Mouse (Mus musculus) kidney, embryonic 16.5 days (tissue): ENCODE measurements around the gene Bcdin3d. TPM values are rescaled to one million over a fixed set of nuclear protein-coding genes. Genes with fewer than 3 reads are reported as not detected.
A peak's percentile ranks its signal among the peaks of the same experiment; 100 is the strongest.

ENCODE experiments used
- ATAC-seq: fragments of 200-750 bp; cut with Nextera tagmentation; 2 replicates; pipeline ENCODE4 v1.8.0; 2017; ENCODE audit warnings: moderate TSS enrichment; ENCODE audit not compliant: low FRiP score, low TSS enrichment
- H3K27ac ChIP-seq: fragments of 300-500 bp; sonication (generic); 2 replicates; pipeline ENCODE4 v1.5.1; 2014; ENCODE audit warnings: low read length
- H3K27me3 ChIP-seq: fragments of 300-500 bp; sonication (generic); 2 replicates; pipeline ENCODE4 v1.6.1; 2014; ENCODE audit warnings: low read length, control low read depth, mixed read lengths; ENCODE audit not compliant: insufficient read depth
- H3K36me3 ChIP-seq: fragments of 300-500 bp; sonication (generic); 2 replicates; pipeline ENCODE4 v1.6.1; 2014; ENCODE audit warnings: low read length, control low read depth, mixed read lengths; ENCODE audit not compliant: insufficient read depth
- H3K4me1 ChIP-seq: fragments of 300-500 bp; sonication (generic); 2 replicates; pipeline ENCODE4 v1.6.1; 2014; ENCODE audit warnings: low read length, control low read depth, mixed read lengths; ENCODE audit not compliant: insufficient read depth
- H3K4me2 ChIP-seq: fragments of 300-500 bp; sonication (generic); replicated peaks from 2 replicates; pipeline ENCODE4 v1.6.1; 2014; ENCODE audit warnings: low read depth, low read length
- H3K4me3 ChIP-seq: fragments of 300-500 bp; sonication (generic); 2 replicates; pipeline ENCODE4 v1.5.1; 2014; ENCODE audit warnings: mild to moderate bottlenecking, low read length
- H3K9ac ChIP-seq: fragments of 300-500 bp; sonication (generic); replicated peaks from 2 replicates; pipeline ENCODE4 v1.6.1; 2014; ENCODE audit warnings: low read length
- H3K9me3 ChIP-seq: fragments of 300-500 bp; sonication (generic); 2 replicates; pipeline ENCODE4 v1.6.1; 2016; ENCODE audit warnings: low read length, control low read depth
- WGBS: fragments of 180-500 bp; shearing (Covaris S2); extraction: QIAGEN DNeasy Blood & Tissue Kit; methylation state at CpG from one replicate; pipeline ENCODE4 v1.1.7; 2014; 5-methylcytosine and 5-hydroxymethylcytosine counted together
- polyA plus RNA-seq: library from polyadenylated mRNA; unstranded; fragments of >200 nt; fragmentation: Nextera tagmentation; extraction: Ambion mirVana; gene quantifications from 2 replicates; pipeline ENCODE4 v1.2.1, GENCODE M21; 2015

Gene Bcdin3d
- 16.8 and 18.2 TPM in 2 replicates for polyA plus RNA-seq

DNA sequence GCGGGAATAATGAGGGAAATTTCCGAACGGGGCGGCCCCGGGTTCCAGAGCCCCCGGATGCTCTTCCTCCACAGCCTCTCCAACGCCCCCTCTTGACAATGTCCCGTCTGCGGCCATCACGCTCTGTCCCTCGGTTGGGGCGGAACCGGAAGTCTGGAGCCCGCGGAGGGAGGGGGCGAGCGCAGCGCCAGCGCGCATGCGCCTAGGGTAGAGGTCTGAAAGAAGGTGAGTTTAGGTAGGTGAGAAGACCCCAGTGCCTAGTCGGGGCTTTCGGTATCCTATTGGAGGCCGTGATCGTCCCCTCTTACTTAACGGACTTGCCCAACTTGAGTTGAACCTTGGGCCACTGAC lies at the start of gene Bcdin3d:
TSS of gene Bcdin3d (minus strand) at position 155 of the 351 bp plus-strand sequence.
- Histone ChIP-seq H3K36me3 (peaks cover 8% of the 10 kb centered on the region), H3K4me2 (peak within 1 kb of the TSS; percentile 85), H3K4me3 (peak within 1 kb of the TSS; percentile 92), H3K27me3 (no peaks in the 10 kb centered on the region), H3K4me1 (peaks cover 14% of the 10 kb centered on the region), H3K9me3 (no peaks in the 10 kb centered on the region), H3K9ac (peak within 1 kb of the TSS; percentile 96), H3K27ac (peak within 1 kb of the TSS; percentile 96)
- WGBS, result under 1% methylated on average over 26 of the region's 26 CpGs
- peak; percentile 90 for ATAC-seq

DNA sequence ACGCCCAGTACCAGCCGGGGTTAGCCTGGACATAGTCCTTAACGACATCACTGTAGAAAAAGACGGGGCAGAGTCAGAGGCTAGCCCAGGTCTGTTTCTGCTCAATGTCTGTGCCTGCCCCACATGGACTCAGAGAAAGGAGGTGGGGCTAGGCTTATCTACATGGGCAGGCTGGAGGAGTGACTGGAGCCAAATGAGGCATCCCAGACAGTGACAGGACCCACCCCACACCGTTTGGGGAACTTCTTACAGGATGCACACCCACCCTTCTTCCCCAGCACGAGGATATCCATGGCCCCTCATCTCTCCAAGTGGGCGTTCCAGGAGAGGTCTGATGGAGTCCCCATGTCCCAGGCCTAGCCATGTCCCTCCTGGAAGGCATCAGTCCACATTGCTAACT lies 45.8 kb upstream of the Bcdin3d start:
- no peak for ATAC-seq
- WGBS, result 77% methylated on average over 7 of the region's 7 CpGs
- H3K4me1 ChIP-seq, result 0 out of 2 replicates have a peak, but pooled peaks cover 3% of the 10 kb centered on the region
- no peaks in the 10 kb centered on the region for H3K9me3 ChIP-seq
- no peaks in the 10 kb centered on the region for H3K36me3 ChIP-seq
- no peaks in the 10 kb centered on the region for H3K27me3 ChIP-seq
- no peak overlapping the region for H3K4me3 ChIP-seq
- no peak overlapping the region for H3K9ac ChIP-seq
- H3K27ac ChIP-seq, result no peak overlapping the region
- no peak overlapping the region for H3K4me2 ChIP-seq

DNA sequence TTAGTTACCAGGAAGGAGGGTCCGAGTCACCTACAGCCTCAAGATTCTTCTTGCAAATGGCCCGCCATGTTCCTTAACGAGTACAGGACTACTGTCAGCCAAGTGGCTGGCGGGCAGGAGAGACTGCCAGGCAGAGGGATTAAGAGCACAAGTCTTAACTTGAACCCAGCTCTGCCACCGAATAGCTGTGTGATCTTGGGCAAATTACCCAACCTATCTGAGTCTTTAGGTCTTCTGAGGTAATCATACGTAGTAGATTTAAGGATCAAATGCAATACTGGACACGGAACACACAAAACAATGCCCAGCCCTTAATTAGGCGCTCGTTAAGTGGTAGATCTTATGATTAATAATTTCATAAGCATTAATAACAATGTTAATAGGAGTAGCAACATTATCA lies 45.1 kb upstream of the Bcdin3d start:
- Histone ChIP-seq H3K9ac (no peak overlapping the region), H3K27me3 (no peaks in the 10 kb centered on the region), H3K36me3 (no peaks in the 10 kb centered on the region), H3K27ac (no peak overlapping the region), H3K9me3 (no peaks in the 10 kb centered on the region), H3K4me2 (no peak overlapping the region), H3K4me3 (no peak overlapping the region), H3K4me1 (0 out of 2 replicates have a peak, but pooled peaks cover 3% of the 10 kb centered on the region)
- WGBS, result 95% methylated on average over 9 of the region's 9 CpGs
- ATAC-seq, result no peak

DNA sequence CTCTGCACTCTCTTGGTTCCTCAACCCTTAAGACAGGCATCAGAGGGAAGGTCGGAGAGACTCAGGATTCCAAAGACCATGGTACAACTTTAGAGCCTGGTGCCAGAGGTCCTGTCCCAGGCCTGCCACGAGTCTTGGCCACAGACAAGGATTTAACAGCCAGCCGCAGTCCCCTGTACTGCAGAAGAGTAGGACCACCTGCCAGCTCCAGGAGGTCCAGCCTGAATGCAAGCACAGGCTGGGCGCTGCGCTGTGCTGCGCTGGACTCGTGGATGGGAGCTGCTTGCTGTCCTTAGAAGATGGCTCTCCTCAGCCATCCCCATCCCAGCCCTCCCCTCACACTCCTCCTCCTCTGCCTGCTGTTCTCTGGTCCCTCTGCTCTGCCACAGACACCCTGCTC lies 43.2 kb upstream of the Bcdin3d start:
- Histone ChIP-seq H3K9me3 (no peaks in the 10 kb centered on the region), H3K27ac (no peak overlapping the region), H3K27me3 (no peaks in the 10 kb centered on the region), H3K9ac (no peak overlapping the region), H3K4me3 (no peak overlapping the region), H3K4me1 (0 out of 2 replicates have a peak, but pooled peaks cover 3% of the 10 kb centered on the region), H3K4me2 (no peak overlapping the region), H3K36me3 (no peaks in the 10 kb centered on the region)
- ATAC-seq, result no peak
- 66% methylated on average over 7 of the region's 7 CpGs for WGBS

DNA sequence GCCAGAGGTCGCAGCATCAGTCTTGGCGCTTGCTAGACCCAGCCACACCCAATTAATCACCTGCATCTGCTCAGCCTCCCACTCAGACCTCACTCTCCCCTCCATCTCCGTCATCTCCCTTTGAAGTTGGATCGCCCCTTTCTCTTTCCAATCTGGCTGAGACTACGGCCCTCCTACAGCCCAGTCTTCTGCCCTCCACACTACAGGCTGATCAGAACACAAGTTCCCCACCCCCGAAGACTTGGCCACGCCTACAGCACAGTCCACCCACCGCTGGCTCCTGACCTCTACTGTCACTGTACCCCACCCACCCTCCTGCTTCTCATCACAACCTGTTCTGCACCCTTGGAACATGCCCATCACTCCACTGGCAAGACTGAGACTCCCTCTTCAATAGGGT lies 42.2 kb upstream of the Bcdin3d start:
- H3K9me3 ChIP-seq, result no peaks in the 10 kb centered on the region
- 29% methylated on average over 8 of the region's 8 CpGs for WGBS

DNA sequence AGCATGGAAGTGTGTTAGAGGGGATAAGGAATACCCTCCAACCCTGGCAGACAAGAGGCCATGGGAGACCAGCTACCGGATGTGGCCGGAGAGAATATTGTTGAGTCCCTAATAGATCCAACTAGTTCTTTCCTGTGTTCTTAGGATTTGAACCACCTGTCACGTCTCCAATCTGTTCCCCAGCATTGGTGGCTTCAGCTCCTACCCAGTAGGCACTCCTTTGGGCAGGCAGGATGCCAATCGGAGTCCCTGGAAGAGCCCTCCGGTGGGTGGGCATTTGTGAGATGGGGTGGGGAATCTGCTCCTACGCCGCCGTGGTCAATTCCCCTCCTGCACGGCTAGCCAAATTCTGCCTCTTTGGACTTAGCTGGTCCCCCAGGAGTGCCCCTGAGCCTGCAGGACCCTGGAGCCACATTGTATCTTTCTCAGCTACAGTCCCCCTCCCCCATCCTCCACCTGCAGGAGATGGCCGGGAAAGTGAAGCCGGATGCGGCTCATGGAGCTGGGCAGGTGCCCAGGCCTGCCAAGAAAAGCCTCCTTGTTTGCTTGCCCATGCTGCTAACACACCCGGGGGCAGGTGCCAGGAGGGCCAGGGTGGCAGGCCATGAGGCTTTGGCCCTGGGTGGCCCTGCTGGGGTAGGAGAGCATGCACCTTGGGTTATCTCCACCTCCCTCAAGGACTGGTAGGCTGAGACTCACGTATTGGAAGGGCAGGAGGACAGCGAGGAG lies 37.4 kb upstream of the Bcdin3d start:
- WGBS, result 79% methylated on average over 15 of the region's 15 CpGs
- Histone ChIP-seq H3K4me2 (no peak overlapping the region), H3K4me1 (0 out of 2 replicates have a peak, but pooled peaks cover 3% of the 10 kb centered on the region), H3K9me3 (no peaks in the 10 kb centered on the region), H3K36me3 (no peaks in the 10 kb centered on the region), H3K9ac (no peak overlapping the region), H3K4me3 (no peak overlapping the region), H3K27ac (no peak overlapping the region), H3K27me3 (no peaks in the 10 kb centered on the region)
- ATAC-seq, result no peak

More for the DNA sequence above, 42.2 kb upstream of the Bcdin3d start:
- no peak for ATAC-seq
- Histone ChIP-seq H3K4me3 (no peak overlapping the region), H3K4me1 (0 out of 2 replicates have a peak, but pooled peaks cover 3% of the 10 kb centered on the region), H3K4me2 (no peak overlapping the region), H3K27me3 (no peaks in the 10 kb centered on the region), H3K27ac (no peak overlapping the region), H3K9ac (no peak overlapping the region), H3K36me3 (no peaks in the 10 kb centered on the region)

DNA sequence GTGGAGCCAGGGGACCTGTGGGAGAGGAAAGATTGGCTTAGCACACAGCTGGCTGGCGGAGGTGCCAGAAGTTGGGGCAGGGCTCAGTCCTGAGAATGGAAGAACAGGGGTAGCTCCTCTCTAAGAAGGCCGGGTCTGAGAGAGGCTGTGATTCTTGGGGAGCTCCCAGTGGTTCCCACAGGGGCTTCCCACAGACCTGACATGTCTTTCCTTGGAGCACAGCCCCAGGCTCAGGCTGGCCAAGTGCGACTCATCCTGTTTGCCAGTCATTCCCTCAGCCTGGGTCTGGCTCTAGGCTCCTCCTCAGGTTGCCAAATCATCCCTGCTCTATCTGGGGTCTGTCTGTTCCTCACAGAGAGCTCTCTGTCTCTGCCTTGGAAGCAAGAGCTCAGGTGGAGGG lies 36.1 kb upstream of the Bcdin3d start:
- Histone ChIP-seq H3K4me1 (peaks cover 8% of the 10 kb centered on the region; the same call in 1 of the 2 replicates), H3K36me3 (no peaks in the 10 kb centered on the region), H3K27ac (no peak overlapping the region), H3K27me3 (no peaks in the 10 kb centered on the region), H3K4me3 (no peak overlapping the region), H3K9me3 (no peaks in the 10 kb centered on the region), H3K4me2 (no peak overlapping the region), H3K9ac (no peak overlapping the region)
- no peak for ATAC-seq
- 81% methylated on average over 3 of the region's 3 CpGs for WGBS

DNA sequence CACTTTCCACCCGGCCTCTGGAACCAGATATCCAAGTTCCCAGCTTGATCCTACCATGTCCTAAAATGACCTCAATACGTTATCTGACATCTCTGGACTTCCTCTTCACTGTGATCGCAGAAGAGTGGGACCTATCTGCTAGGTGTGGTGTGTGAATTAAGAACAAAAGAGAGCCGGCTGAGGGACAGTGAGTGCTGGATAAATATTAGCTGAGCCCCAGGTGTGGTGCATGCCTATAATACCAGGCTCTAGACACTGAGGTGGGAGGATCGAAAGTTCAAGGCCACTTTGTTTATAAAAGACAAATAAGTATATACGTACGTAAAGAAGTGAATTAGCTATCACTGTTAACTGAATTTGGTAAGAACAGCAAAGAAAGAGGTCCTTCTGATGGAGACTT lies 35.3 kb upstream of the Bcdin3d start:
- no peak for ATAC-seq
- Histone ChIP-seq H3K4me2 (no peak overlapping the region), H3K4me1 (peaks cover 16% of the 10 kb centered on the region), H3K4me3 (no peak overlapping the region), H3K9ac (no peak overlapping the region), H3K9me3 (no peaks in the 10 kb centered on the region), H3K27me3 (no peaks in the 10 kb centered on the region), H3K36me3 (no peaks in the 10 kb centered on the region), H3K27ac (no peak overlapping the region)
- WGBS, result 78% methylated on average over 7 of the region's 7 CpGs

DNA sequence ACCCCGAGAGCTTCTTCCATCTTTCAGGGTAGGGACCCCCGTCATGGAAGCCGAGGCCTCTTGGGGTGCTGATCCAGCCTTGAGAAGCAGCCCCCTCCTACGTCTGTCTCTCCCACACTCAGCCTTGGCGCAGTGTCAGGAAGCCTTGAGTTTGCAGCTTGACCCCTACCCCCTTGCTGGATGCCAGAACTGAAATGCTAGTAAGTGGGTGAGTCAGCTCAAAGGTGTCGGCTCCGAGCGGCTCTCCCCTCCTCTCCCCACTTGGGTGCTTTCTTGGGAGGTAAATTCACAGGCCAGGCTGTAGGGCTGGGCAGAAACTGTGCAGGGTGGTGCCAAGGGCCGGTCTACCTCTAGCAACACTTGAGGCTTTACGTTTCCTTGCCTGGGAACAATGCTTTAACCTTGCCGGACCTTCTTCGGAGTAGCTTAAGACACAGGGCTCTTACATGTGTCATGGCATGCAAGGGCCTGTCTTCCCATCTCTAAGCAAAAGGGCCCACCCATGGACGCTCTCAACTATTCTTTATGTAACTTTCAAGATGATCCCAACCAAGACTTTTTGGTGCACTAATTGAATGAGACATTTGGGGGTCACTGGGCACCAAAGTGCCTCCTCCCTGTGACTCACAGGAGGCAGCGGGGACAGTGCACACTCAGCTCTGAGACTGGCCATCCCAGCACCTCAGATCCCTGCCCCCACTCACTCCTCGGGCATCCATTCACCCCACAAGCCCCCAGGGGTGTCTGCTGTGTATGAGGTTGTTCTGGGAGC lies 31.0 kb upstream of the Bcdin3d start:
- ATAC-seq, result peak; percentile 31; the same call in 1 of the 2 replicates
- no peak overlapping the region for H3K4me2 ChIP-seq
- H3K4me3 ChIP-seq, result no peak overlapping the region
- 52% methylated on average over 15 of the region's 15 CpGs for WGBS
- H3K9me3 ChIP-seq, result no peaks in the 10 kb centered on the region
- no peak overlapping the region for H3K27ac ChIP-seq
- no peaks in the 10 kb centered on the region for H3K27me3 ChIP-seq
- no peak overlapping the region for H3K9ac ChIP-seq
- peaks cover 56% of the 10 kb centered on the region for H3K4me1 ChIP-seq
- no peaks in the 10 kb centered on the region for H3K36me3 ChIP-seq

DNA sequence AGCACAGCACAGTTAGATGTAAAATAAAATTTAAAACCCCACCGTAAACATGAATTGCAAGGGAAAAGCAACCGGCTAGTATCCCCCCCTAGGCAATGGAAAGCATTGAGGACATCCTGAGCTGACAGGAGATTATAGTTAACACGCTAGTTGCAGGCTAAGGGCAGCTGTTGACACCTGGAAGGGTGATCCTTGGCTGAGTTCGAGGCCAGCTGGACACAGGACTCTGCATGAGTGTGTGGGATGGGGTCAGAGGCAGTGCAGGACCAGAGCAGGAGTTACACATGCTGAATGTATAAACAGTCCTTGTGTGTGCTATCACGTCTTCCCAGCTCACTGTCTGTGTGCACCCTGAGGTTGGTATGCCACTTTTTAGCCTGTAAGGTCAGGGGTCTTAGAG lies 28.7 kb upstream of the Bcdin3d start:
- no peak overlapping the region for H3K9ac ChIP-seq
- peak overlapping the region; percentile 83 for H3K27ac ChIP-seq
- H3K4me1 ChIP-seq, result peaks cover 78% of the 10 kb centered on the region
- no peak overlapping the region for H3K4me2 ChIP-seq
- no peaks in the 10 kb centered on the region for H3K36me3 ChIP-seq
- H3K27me3 ChIP-seq, result no peaks in the 10 kb centered on the region
- ATAC-seq, result no peak
- no peak overlapping the region for H3K4me3 ChIP-seq
- WGBS, result 53% methylated on average over 5 of the region's 5 CpGs
- H3K9me3 ChIP-seq, result no peaks in the 10 kb centered on the region
